Mouse (Mus musculus) liver, adult 2 months (tissue): ENCODE data around the gene 2410137M14Rik. TPM values are rescaled to one million over a fixed set of nuclear protein-coding genes. Genes with fewer than 3 reads are reported as not detected.

Experiments
- DNase-seq: peaks from one replicate; pipeline ENCODE4 v3.0.0-alpha.2; 2011; ENCODE audit warnings: low read depth, low spot score; ENCODE audit errors: extremely low read depth
- H3K27ac ChIP-seq: fragments of 200-500 bp; replicated peaks from 2 replicates; pipeline ENCODE4 v1.5.1; 2012; ENCODE audit warnings: low read depth, mild to moderate bottlenecking, control low read depth, inconsistent platforms, low read length; ENCODE audit not compliant: insufficient read depth
- H3K27me3 ChIP-seq: fragments of 200-500 bp; 2 replicates; pipeline ENCODE4 v1.6.1; 2012; ENCODE audit warnings: mild to moderate bottlenecking, moderate library complexity, low read length, inconsistent platforms; ENCODE audit not compliant: control insufficient read depth, insufficient read depth
- H3K36me3 ChIP-seq: fragments of 200-500 bp; 2 replicates; pipeline ENCODE4 v1.6.1; 2012; ENCODE audit warnings: low read length, inconsistent platforms; ENCODE audit not compliant: control insufficient read depth, insufficient read depth
- H3K4me1 ChIP-seq: fragments of 200-500 bp; 2 replicates; pipeline ENCODE4 v1.6.1; 2011; ENCODE audit warnings: low read length; ENCODE audit not compliant: control insufficient read depth, insufficient read depth
- H3K4me3 ChIP-seq: fragments of 200-500 bp; 2 replicates; pipeline ENCODE4 v1.5.1; 2011; ENCODE audit warnings: low read depth, mild to moderate bottlenecking, control low read depth, low read length, moderate library complexity; ENCODE audit not compliant: insufficient read depth
- H3K79me2 ChIP-seq: fragments of 200-500 bp; 2 replicates; pipeline ENCODE4 v1.6.1; 2012; ENCODE audit warnings: inconsistent platforms, mild to moderate bottlenecking, low read length, moderate library complexity; ENCODE audit not compliant: control insufficient read depth, insufficient read depth
- H3K9ac ChIP-seq: fragments of 200-500 bp; 2 replicates; pipeline ENCODE4 v1.6.1; 2012; ENCODE audit warnings: low read depth, mild to moderate bottlenecking, control low read depth, inconsistent platforms, low read length
- CTCF ChIP-seq: fragments of 200-500 bp; IDR thresholded peaks from 2 replicates; pipeline ENCODE4 v1.5.1; 2011; ENCODE audit warnings: low read depth, low read length, control low read depth
- POLR2A ChIP-seq: fragments of 200-500 bp; IDR thresholded peaks from 2 replicates; pipeline ENCODE4 v1.6.1; 2011; ENCODE audit warnings: low read length, control low read depth; ENCODE audit not compliant: insufficient read depth; ENCODE audit errors: extremely low read depth
- WGBS: fragments of 180-500 bp; shearing (Covaris S2); methylation state at CpG from one replicate; pipeline ENCODE4 v1.1.7; 2018; 5-methylcytosine and 5-hydroxymethylcytosine counted together
- polyA plus RNA-seq: library from polyadenylated mRNA; depleted of rRNA; stranded (reverse); fragments of >200 nt; gene quantifications from 2 replicates; pipeline ENCODE4 v1.2.3, GENCODE M21; 2012
- total RNA-seq: library from RNA; depleted of rRNA; stranded (reverse); fragments of >200 nt; gene quantifications from 2 replicates; pipeline ENCODE4 v1.2.3, GENCODE M21; 2014

2410137M14Rik gene
- total and polyA plus RNA-seq, 2 experiments, result not detected

DNA sequence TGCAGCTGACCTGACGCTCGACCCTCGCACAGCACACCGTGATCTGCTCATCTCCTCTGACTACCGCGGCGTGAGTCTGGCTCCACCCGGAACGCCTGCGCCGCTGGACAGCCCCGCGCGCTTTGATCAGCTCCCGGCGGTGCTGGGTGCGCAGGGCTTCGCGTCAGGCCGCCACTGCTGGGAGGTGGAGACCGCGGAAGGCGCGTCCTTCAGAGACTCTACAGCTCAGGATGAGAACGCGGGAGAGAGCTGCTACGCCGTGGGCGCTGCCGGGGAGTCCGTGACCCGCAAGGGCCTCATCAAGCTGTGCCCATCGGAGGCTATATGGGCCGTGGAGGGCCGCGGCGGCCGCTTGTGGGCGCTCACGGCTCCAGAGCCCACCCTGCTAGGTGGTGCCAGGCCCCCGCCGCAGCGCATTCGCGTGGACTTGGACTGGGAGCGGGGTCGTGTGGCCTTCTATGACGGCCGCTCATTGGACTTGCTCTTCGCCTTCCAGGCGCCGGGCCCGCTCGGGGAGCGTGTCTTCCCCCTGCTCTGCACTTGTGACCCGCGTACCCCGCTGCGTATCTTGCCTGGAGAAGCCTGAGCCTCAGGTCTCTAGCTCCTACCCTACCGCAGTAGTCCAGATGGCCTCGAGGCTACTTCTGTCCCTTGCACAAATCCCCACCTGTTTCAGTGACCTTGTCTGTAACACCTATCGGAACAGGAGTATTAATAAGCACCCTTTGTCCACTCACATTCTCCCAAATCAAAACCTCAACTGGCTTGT lies 33.8 kb downstream of the 2410137M14Rik start:
- Histone ChIP-seq H3K27me3 (no peaks in the 10 kb centered on the region), H3K27ac (no peak overlapping the region)
- no peak for TF ChIP-seq CTCF
- no peak for TF ChIP-seq POLR2A

DNA sequence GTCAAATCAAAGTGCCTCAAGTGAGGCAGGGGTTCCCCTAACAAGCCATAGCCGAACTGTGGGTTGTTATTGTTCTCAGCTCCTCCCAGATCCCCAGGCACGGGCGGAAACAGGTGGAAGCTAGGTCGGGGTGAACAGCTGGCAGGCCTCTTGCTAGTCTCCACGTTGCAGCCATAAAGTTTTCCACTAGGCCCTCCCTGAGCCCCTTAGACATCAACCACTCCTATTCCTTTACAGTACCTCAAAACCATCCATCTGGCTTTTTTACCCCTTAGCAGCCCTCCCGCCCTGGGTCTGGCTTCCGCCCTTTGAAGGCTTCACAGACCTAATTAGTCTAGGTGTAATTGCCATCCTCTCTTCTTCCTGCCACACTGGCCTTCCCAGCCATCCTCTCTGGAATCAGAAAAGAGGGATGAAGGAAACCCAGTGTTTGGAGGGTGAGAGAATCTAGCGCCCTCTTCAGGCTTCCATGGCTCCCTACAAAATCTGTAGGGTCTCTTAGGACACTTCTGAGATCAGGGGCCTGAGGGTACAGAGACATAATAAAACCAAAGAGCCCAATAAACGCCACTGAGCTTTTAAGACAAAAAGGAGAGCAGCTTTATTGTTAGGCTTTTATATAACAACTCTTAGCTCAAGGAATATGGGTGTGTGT lies 36.8 kb downstream of the 2410137M14Rik start:
- H3K79me2 ChIP-seq, result peaks cover 5% of the 10 kb centered on the region; the same call in 1 of the 2 replicates
- H3K4me1 ChIP-seq, result peaks cover 5% of the 10 kb centered on the region
- H3K27me3 ChIP-seq, result no peaks in the 10 kb centered on the region
- H3K9ac ChIP-seq, result peak overlapping the region; percentile 92
- no peak overlapping the region for H3K27ac ChIP-seq
- TF ChIP-seq POLR2A (no peak), CTCF (no peak)
- peak; percentile 6 for DNase-seq
- H3K36me3 ChIP-seq, result peaks cover 4% of the 10 kb centered on the region; the same call in 1 of the 2 replicates
- 46% methylated on average over 9 of the region's 9 CpGs for WGBS
- peak overlapping the region; percentile 73; the same call in 1 of the 2 replicates for H3K4me3 ChIP-seq

More for the DNA sequence above, 33.8 kb downstream of the 2410137M14Rik start:
- DNase-seq, result no peak
- peaks cover 4% of the 10 kb centered on the region; the same call in 1 of the 2 replicates for H3K36me3 ChIP-seq
- peaks cover 5% of the 10 kb centered on the region; the same call in 1 of the 2 replicates for H3K79me2 ChIP-seq
- peaks cover 5% of the 10 kb centered on the region for H3K4me1 ChIP-seq
- 43% methylated on average over 55 of the region's 62 CpGs for WGBS
- peak overlapping the region; percentile 46 for H3K4me3 ChIP-seq
- peak overlapping the region; percentile 45 for H3K9ac ChIP-seq

DNA sequence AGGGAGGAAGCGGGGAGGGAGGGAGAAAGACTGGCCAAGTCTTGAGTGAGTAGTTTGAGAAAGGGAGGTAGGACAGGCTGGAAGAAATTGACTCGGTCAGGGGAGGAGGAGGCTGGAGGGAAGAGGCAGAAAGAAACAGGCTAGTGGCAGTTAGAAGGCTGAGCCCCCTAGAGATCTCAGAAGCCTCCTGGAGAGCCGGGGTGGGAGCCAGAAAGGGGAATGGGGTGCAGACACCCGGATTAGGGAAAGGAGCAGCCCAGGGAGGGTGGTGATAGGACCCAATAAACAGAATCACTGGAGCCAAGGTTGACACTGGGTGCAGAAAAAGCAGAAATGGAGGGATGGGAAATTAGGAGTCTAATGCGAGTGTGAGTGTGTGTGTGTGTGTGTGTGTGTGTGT lies 37.3 kb downstream of the 2410137M14Rik start:
- Histone ChIP-seq H3K4me1 (peaks cover 5% of the 10 kb centered on the region), H3K9ac (peak overlapping the region; percentile 92), H3K27me3 (no peaks in the 10 kb centered on the region), H3K36me3 (peaks cover 2% of the 10 kb centered on the region; the same call in 1 of the 2 replicates), H3K4me3 (peak overlapping the region; percentile 73), H3K79me2 (peaks cover 5% of the 10 kb centered on the region; the same call in 1 of the 2 replicates), H3K27ac (no peak overlapping the region)
- WGBS, result 35% methylated on average over 5 of the region's 5 CpGs
- TF ChIP-seq POLR2A, result no peak
- TF ChIP-seq CTCF, result no peak
- DNase-seq, result no peak

DNA sequence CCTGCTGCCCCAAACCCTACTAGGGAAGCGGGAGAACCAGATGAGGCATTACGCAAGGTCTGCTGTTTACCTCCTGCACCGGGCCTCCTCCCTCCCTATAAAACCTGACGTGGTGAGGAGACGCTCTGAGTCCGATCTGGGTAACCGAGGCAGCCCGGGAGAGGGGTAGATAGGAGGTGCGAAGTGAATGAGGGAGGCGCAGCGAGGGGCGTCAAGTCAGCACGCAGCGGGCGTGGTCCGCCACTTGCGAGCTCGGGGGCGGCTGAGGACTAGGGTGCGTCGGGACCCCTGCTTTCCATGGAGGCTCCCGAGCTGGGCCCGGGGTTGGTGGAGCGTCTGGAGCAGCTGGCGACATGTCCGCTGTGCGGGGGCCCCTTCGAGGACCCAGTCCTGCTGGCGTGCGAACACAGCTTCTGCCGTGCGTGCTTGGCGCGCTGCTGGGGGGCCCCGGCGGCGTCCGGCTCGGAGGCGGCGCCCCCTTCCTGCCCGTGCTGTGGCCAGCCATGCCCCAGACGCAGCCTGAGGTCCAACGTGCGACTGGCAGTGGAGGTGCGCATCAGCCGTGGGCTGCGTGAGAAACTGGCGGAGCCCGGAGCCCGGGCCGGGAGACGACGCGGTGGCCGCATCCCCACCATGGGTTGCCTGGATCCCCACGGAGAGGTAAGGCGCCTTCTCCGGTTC lies 38.1 kb downstream of the 2410137M14Rik start, which contains the start of gene Rnf39:
TSS of gene Rnf39 (plus strand) at position 128 of the 681 bp plus-strand sequence.
- Histone ChIP-seq H3K27me3 (no peaks in the 10 kb centered on the region), H3K9ac (peak within 1 kb of the TSS; percentile 92)

DNA sequence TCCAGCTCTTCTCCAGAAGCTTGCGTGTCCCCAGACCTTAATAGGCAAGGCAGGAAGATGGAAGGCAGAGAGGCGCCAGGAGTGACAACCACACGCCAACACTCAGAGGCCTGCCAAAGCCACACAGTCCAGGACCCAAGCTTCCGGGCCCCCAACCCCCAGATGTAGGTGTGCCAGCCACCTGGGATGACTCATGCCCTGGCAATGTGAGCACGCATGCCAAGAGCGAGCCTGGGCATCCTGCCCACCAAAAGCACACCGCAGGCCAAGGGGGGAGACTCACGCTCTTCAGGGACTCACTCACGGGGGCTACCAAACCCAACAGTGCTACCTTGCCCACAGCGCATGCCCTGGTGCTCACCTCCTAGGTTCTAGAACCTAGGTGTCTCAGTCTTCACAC lies 38.6 kb downstream of the 2410137M14Rik start:
- TF ChIP-seq CTCF (no peak), POLR2A (no peak)
- Histone ChIP-seq H3K27me3 (no peaks in the 10 kb centered on the region), H3K27ac (peak overlapping the region; percentile 96), H3K9ac (peak overlapping the region; percentile 61), H3K4me3 (peak overlapping the region; percentile 55), H3K36me3 (peaks cover 2% of the 10 kb centered on the region; the same call in 1 of the 2 replicates), H3K79me2 (peaks cover 5% of the 10 kb centered on the region; the same call in 1 of the 2 replicates), H3K4me1 (peaks cover 5% of the 10 kb centered on the region)
- peak; percentile 85 for DNase-seq
- 12% methylated on average over 10 of the region's 10 CpGs for WGBS

More for the DNA sequence above, 38.1 kb downstream of the 2410137M14Rik start, which contains the start of gene Rnf39:
- Histone ChIP-seq H3K27ac (peak within 1 kb of the TSS; percentile 96), H3K36me3 (peaks cover 2% of the 10 kb centered on the region; the same call in 1 of the 2 replicates), H3K4me3 (peak within 1 kb of the TSS; percentile 73), H3K79me2 (peaks cover 5% of the 10 kb centered on the region; the same call in 1 of the 2 replicates), H3K4me1 (peaks cover 5% of the 10 kb centered on the region)
- 1% methylated on average over 59 of the region's 59 CpGs for WGBS
- TF ChIP-seq POLR2A (peak; percentile 89), CTCF (no peak)
- DNase-seq, result peak; percentile 90
